Mouse (Mus musculus) liver, adult 2 months (tissue): ENCODE results near the gene Pkn1. TPM values are rescaled to one million over a fixed set of nuclear protein-coding genes. Genes with fewer than 3 reads are reported as not detected.

ENCODE experiments used
- DNase-seq: peaks from one replicate; pipeline ENCODE4 v3.0.0-alpha.2; 2011; ENCODE audit warnings: low read depth, low spot score; ENCODE audit errors: extremely low read depth
- H3K27ac ChIP-seq: fragments of 200-500 bp; replicated peaks from 2 replicates; pipeline ENCODE4 v1.5.1; 2012; ENCODE audit warnings: low read depth, mild to moderate bottlenecking, control low read depth, inconsistent platforms, low read length; ENCODE audit not compliant: insufficient read depth
- H3K27me3 ChIP-seq: fragments of 200-500 bp; 2 replicates; pipeline ENCODE4 v1.6.1; 2012; ENCODE audit warnings: mild to moderate bottlenecking, moderate library complexity, low read length, inconsistent platforms; ENCODE audit not compliant: control insufficient read depth, insufficient read depth
- H3K36me3 ChIP-seq: fragments of 200-500 bp; 2 replicates; pipeline ENCODE4 v1.6.1; 2012; ENCODE audit warnings: low read length, inconsistent platforms; ENCODE audit not compliant: control insufficient read depth, insufficient read depth
- H3K4me1 ChIP-seq: fragments of 200-500 bp; 2 replicates; pipeline ENCODE4 v1.6.1; 2011; ENCODE audit warnings: low read length; ENCODE audit not compliant: control insufficient read depth, insufficient read depth
- H3K4me3 ChIP-seq: fragments of 200-500 bp; 2 replicates; pipeline ENCODE4 v1.5.1; 2011; ENCODE audit warnings: low read depth, mild to moderate bottlenecking, control low read depth, low read length, moderate library complexity; ENCODE audit not compliant: insufficient read depth
- H3K79me2 ChIP-seq: fragments of 200-500 bp; 2 replicates; pipeline ENCODE4 v1.6.1; 2012; ENCODE audit warnings: inconsistent platforms, mild to moderate bottlenecking, low read length, moderate library complexity; ENCODE audit not compliant: control insufficient read depth, insufficient read depth
- H3K9ac ChIP-seq: fragments of 200-500 bp; 2 replicates; pipeline ENCODE4 v1.6.1; 2012; ENCODE audit warnings: low read depth, mild to moderate bottlenecking, control low read depth, inconsistent platforms, low read length
- CTCF ChIP-seq: fragments of 200-500 bp; IDR thresholded peaks from 2 replicates; pipeline ENCODE4 v1.5.1; 2011; ENCODE audit warnings: low read depth, low read length, control low read depth
- POLR2A ChIP-seq: fragments of 200-500 bp; IDR thresholded peaks from 2 replicates; pipeline ENCODE4 v1.6.1; 2011; ENCODE audit warnings: low read length, control low read depth; ENCODE audit not compliant: insufficient read depth; ENCODE audit errors: extremely low read depth
- WGBS: fragments of 180-500 bp; shearing (Covaris S2); methylation state at CpG from one replicate; pipeline ENCODE4 v1.1.7; 2018; 5-methylcytosine and 5-hydroxymethylcytosine counted together
- polyA plus RNA-seq: library from polyadenylated mRNA; depleted of rRNA; stranded (reverse); fragments of >200 nt; gene quantifications from 2 replicates; pipeline ENCODE4 v1.2.3, GENCODE M21; 2012; rRNA removed
- total RNA-seq: library from RNA; depleted of rRNA; stranded (reverse); fragments of >200 nt; gene quantifications from 2 replicates; pipeline ENCODE4 v1.2.3, GENCODE M21; 2014; rRNA removed

Pkn1 gene
- total and polyA plus RNA-seq, 2 experiments, result 17.3 to 28.8 TPM

GRCm38 (mm10) chr8:83617111-83617510 is 81.9 kb downstream of the Pkn1 start:
- no peaks in the 10 kb centered on the region for H3K4me1 ChIP-seq
- TF ChIP-seq CTCF (no peak), POLR2A (no peak)
- H3K79me2 ChIP-seq, result no peaks in the 10 kb centered on the region
- no peaks in the 10 kb centered on the region for H3K27me3 ChIP-seq
- H3K36me3 ChIP-seq, result peaks cover 5% of the 10 kb centered on the region; the same call in 1 of the 2 replicates
- H3K27ac ChIP-seq, result no peak overlapping the region
- whole genome bisulfite sequencing, result 85% methylated on average over 2 of the region's 2 CpGs
- no peak overlapping the region for H3K4me3 ChIP-seq
- no peak overlapping the region for H3K9ac ChIP-seq
- no peak for DNase-seq

DNA sequence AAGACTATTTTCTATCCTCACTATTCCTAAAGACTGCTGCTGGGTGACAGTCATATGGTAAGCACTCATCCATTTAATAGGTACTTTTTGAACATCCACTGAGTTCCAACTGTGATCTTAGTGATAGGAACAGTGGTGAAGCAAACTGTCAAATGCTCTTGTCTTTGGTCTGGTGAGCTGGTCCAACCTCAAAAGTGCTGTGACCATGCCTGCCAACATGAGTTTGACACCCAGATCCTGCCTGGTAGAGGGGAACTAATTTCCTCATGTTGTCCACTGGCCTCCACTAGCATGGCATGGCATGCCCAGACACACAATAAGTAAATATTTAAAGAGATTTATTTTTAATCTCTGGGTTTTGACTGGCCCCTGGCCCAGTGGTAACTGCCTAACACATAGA is 82.4 kb downstream of the Pkn1 start:
- Histone ChIP-seq H3K79me2 (no peaks in the 10 kb centered on the region), H3K27ac (no peak overlapping the region), H3K9ac (no peak overlapping the region), H3K4me1 (no peaks in the 10 kb centered on the region), H3K4me3 (no peak overlapping the region), H3K27me3 (no peaks in the 10 kb centered on the region), H3K36me3 (peaks cover 9% of the 10 kb centered on the region; the same call in 1 of the 2 replicates)
- no peak for TF ChIP-seq POLR2A
- TF ChIP-seq CTCF, result no peak
- no peak for DNase-seq

Other genes starting within 250 kb of the Pkn1 start
- 9.3 and 16.4 TPM in 2 replicates for gene Scoc, start 240.8 kb downstream of the Pkn1 start, total RNA-seq
- gene Scoc, start 240.8 kb downstream of the Pkn1 start, polyA plus RNA-seq, result 3.5 and 4.2 TPM in 2 replicates
- gene Olfr370, start 163.4 kb downstream of the Pkn1 start, total RNA-seq, result not detected in 2 replicates
- gene Olfr370, start 163.4 kb downstream of the Pkn1 start, polyA plus RNA-seq, result not detected in 2 replicates
- gene Ndufb7, start 132.5 kb downstream of the Pkn1 start, total RNA-seq, result 190 and 193 TPM in 2 replicates
- 297 and 359 TPM in 2 replicates for gene Ndufb7, start 132.5 kb downstream of the Pkn1 start, polyA plus RNA-seq
- 108 and 130 TPM in 2 replicates for gene Tecr, start 91.2 kb downstream of the Pkn1 start, total RNA-seq
- gene Tecr, start 91.2 kb downstream of the Pkn1 start, polyA plus RNA-seq, result 647 and 677 TPM in 2 replicates
- gene Dnajb1, start 91.0 kb downstream of the Pkn1 start, total RNA-seq, result 8.3 and 12.4 TPM in 2 replicates
- gene Dnajb1, start 91.0 kb downstream of the Pkn1 start, polyA plus RNA-seq, result 17.0 and 18.2 TPM in 2 replicates
- gene Gipc1, start 46.5 kb downstream of the Pkn1 start, total RNA-seq, result 12.6 and 14.6 TPM in 2 replicates
- 14.5 and 15.7 TPM in 2 replicates for gene Gipc1, start 46.5 kb downstream of the Pkn1 start, polyA plus RNA-seq
- under 0.01 and 0.20 TPM in 2 replicates for gene Ptger1, start 32.5 kb downstream of the Pkn1 start, total RNA-seq
- 0.11 and 0.20 TPM in 2 replicates for gene Ptger1, start 32.5 kb downstream of the Pkn1 start, polyA plus RNA-seq
- 13.5 and 19.2 TPM in 2 replicates for gene Ddx39, start 16.0 kb upstream of the Pkn1 start, total RNA-seq
- gene Ddx39, start 16.0 kb upstream of the Pkn1 start, polyA plus RNA-seq, result 14.3 and 17.2 TPM in 2 replicates
- gene Adgre5, start 42.1 kb upstream of the Pkn1 start, total RNA-seq, result 20.8 and 21.2 TPM in 2 replicates
- gene Adgre5, start 42.1 kb upstream of the Pkn1 start, polyA plus RNA-seq, result 9.7 and 17.9 TPM in 2 replicates
- gene Adgrl1, start 200.9 kb upstream of the Pkn1 start, total RNA-seq, result 1.6 TPM in 2 replicates
- 2.7 and 3.5 TPM in 2 replicates for gene Adgrl1, start 200.9 kb upstream of the Pkn1 start, polyA plus RNA-seq